8 mouse cellular contexts compared by ENCODE assay signal in the genomic region with DNA sequence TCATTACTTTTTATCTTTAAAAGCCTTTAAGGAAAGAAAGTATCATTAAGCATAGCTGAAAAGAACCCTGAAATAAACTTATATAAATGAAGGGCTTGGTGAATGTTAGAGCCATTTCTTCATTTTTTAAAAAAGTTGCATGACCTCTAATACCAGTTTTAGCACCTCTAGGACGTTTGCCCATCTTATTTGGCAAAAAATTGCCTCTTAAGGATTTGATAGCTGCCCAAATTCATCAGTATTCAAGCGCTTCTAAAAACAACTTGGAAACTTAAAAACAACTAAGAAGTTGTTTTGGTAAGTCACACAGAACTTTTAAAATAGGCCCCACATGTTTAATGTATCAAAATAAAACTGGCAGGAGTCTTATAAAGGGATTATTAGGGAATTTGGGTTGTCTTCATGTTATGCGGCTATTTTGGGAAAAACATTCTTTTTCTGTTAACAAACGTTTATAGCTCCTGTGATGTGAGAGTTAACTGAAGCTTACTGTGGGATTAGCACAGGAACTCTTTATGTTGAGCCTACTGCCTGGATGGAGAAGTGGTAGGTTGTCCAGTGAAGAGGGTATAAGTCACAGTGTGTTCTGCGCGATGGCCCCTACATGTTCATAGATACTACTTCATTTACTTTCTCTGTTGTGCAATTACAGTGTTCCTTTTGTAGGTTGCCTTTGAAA. TPM values are rescaled to one million over a fixed set of nuclear protein-coding genes. Genes with fewer than 3 reads are reported as not detected.
DNase-seq lines count a peak whose midpoint lies in the region; ATAC-seq and TF ChIP-seq lines count a peak whose summit lies in the region.

No protein-coding gene starts in this region.

- H3K4me3 ChIP-seq in left cerebral cortex, adult 2 months = peak overlapping the region; percentile 93
- H3K4me3 ChIP-seq in embryonic facial prominence, embryonic 10.5 days = peak overlapping the region; percentile 98
- peak overlapping the region; percentile 97 for H3K4me3 ChIP-seq in hindbrain, embryonic 16.5 days (ENCODE audit: low read length)
- peak overlapping the region; percentile 61 for H3K4me3 ChIP-seq in myocyte

- no peak for DNase-seq in left cerebral cortex, adult 2 months (ENCODE audit: extremely low spot score in 1 of 2, low spot score in 2 of 2)
- no peak for DNase-seq in left cerebral cortex, adult 8-10 months (ENCODE audit: low spot score in 2 of 2)
- DNase-seq in embryonic facial prominence, embryonic 10.5 days (ENCODE audit: low spot score) = no peak
- DNase-seq in spleen, postnatal 36 days (ENCODE audit: low spot score in 2 of 2) = no peak
- DNase-seq in right cerebral cortex, adult 18-20 months = no peak

- H3K9me3 ChIP-seq in embryonic facial prominence, embryonic 10.5 days = no peaks in the 10 kb centered on the region
- no peaks in the 10 kb centered on the region for H3K9me3 ChIP-seq in hindbrain, embryonic 16.5 days (ENCODE audit: control insufficient read depth, low read length)

- H3K4me2 ChIP-seq in hindbrain, embryonic 16.5 days (ENCODE audit: low read length) = peak overlapping the region; percentile 70
- peak overlapping the region; percentile 76 for H3K4me2 ChIP-seq in myocyte (ENCODE audit: low read depth)

- peaks cover 4% of the 10 kb centered on the region for H3K36me3 ChIP-seq in embryonic facial prominence, embryonic 10.5 days (replicated peaks)
- no peaks in the 10 kb centered on the region for H3K36me3 ChIP-seq in hindbrain, embryonic 16.5 days (ENCODE audit: control insufficient read depth, insufficient read depth, low read length)
- peaks cover 3% of the 10 kb centered on the region for H3K36me3 ChIP-seq in myocyte (ENCODE audit: control insufficient read depth, insufficient read depth)

- H3ac ChIP-seq in myocyte (ENCODE audit: control insufficient read depth, insufficient read length) = peak overlapping the region; percentile 85

- intact Hi-C loops in left cerebral cortex, adult 2 months (cut with DNase I) = no loop called here

- H3K9ac ChIP-seq in hindbrain, embryonic 16.5 days (ENCODE audit: low read depth, low read length) = peak overlapping the region; percentile 41

- WGBS in embryonic facial prominence, embryonic 10.5 days = 42% methylated on average over 6 of the region's 6 CpGs
- WGBS in hindbrain, embryonic 16.5 days = 36% methylated on average over 6 of the region's 6 CpGs

- H3K79me2 ChIP-seq in myocyte (ENCODE audit: control insufficient read depth, insufficient read depth) = peaks cover 59% of the 10 kb centered on the region

- H3K27me3 ChIP-seq in embryonic facial prominence, embryonic 10.5 days (replicated peaks; ENCODE audit: low read depth, poor library complexity, severe bottlenecking) = no peaks in the 10 kb centered on the region
- H3K27me3 ChIP-seq in hindbrain, embryonic 16.5 days (replicated peaks; ENCODE audit: control insufficient read depth, insufficient read depth, low read length) = no peaks in the 10 kb centered on the region
- no peaks in the 10 kb centered on the region for H3K27me3 ChIP-seq in myocyte (ENCODE audit: control insufficient read depth, insufficient read depth, insufficient read length)

- no peak for TF ChIP-seq POLR2A in myocyte (IDR thresholded peaks at IDR 0.05; ENCODE audit: insufficient read length, low read depth)

- TF ChIP-seq CTCF in left cerebral cortex, adult 2 months (IDR thresholded peaks at IDR 0.05) = no peak

- H3K27ac ChIP-seq in left cerebral cortex, adult 2 months = peak overlapping the region; percentile 33; the same call in 1 of the 2 replicates
- peak overlapping the region; percentile 97; the same call in 1 of the 2 replicates for H3K27ac ChIP-seq in embryonic facial prominence, embryonic 10.5 days (replicated peaks)
- H3K27ac ChIP-seq in hindbrain, embryonic 16.5 days (ENCODE audit: low read depth, low read length) = no peak overlapping the region

- no peak for ATAC-seq in hindbrain, embryonic 16.5 days
- ATAC-seq in inflammation-experienced regulatory T-cells, adult 6 months = no peak

- H3K4me1 ChIP-seq in embryonic facial prominence, embryonic 10.5 days = peaks cover 31% of the 10 kb centered on the region
- H3K4me1 ChIP-seq in hindbrain, embryonic 16.5 days (ENCODE audit: control insufficient read depth, insufficient read depth, low read depth, low read length) = peaks cover 23% of the 10 kb centered on the region

TF ChIP-seq in myocyte, 11 proteins besides CTCF, POLR2A, EP300 and RAD21:
- TF ChIP-seq MYOD1 (IDR thresholded peaks at IDR 0.05; ENCODE audit: control insufficient read depth in 1 of 3, insufficient read length in 2 of 3, low read depth in 2 of 3) = no peak
- TF ChIP-seq MAX (IDR thresholded peaks at IDR 0.05; ENCODE audit: low read depth) = no peak
- no peak for TF ChIP-seq REST (IDR thresholded peaks at IDR 0.05; ENCODE audit: insufficient read depth, insufficient read length)
- TF ChIP-seq SRF (IDR thresholded peaks at IDR 0.05; ENCODE audit: control insufficient read depth, insufficient read length, low read depth) = no peak
- TF ChIP-seq CEBPB (IDR thresholded peaks at IDR 0.05; ENCODE audit: insufficient read depth, poor library complexity, severe bottlenecking) = no peak
- TF ChIP-seq TCF12 (IDR thresholded peaks at IDR 0.05; ENCODE audit: insufficient read depth, poor library complexity, severe bottlenecking) = no peak
- TF ChIP-seq USF1 (IDR thresholded peaks at IDR 0.05; ENCODE audit: low read depth) = no peak
- no peak for TF ChIP-seq TCF3 (IDR thresholded peaks at IDR 0.05; ENCODE audit: insufficient read length, low read depth)
- no peak for TF ChIP-seq POLR2AphosphoS2 (IDR thresholded peaks at IDR 0.05; ENCODE audit: insufficient read length, low read depth)
- TF ChIP-seq MYOG (IDR thresholded peaks at IDR 0.05; ENCODE audit: control insufficient read depth in 1 of 3, insufficient read depth in 1 of 3, insufficient read length in 2 of 3, low read depth in 2 of 3) = no peak
- no peak for TF ChIP-seq E2F4 (IDR thresholded peaks at IDR 0.05; ENCODE audit: insufficient read depth)

RNA-seq across cellular contexts. Expression of gene Ppm1b, which starts 2.6 kb away (rescaled TPM):
- total RNA-seq in left cerebral cortex, adult 2 months (2021) = 100 to 1,000 TPM; 148 to 163 TPM
- 100 to 1,000 TPM; 135 to 146 (median 141) TPM for total RNA-seq in left cerebral cortex, adult 8-10 months (2022)
- polyA plus RNA-seq in embryonic facial prominence, embryonic 10.5 days (2016; fragmentation: Nextera tagmentation; extraction: Ambion mirVana) = 60.6 and 63.2 TPM in 2 replicates
- polyA plus RNA-seq in hindbrain, embryonic 16.5 days (2015; fragmentation: Nextera tagmentation; extraction: Ambion mirVana) = 72.8 and 74.5 TPM in 2 replicates
- polyA plus RNA-seq in myocyte (2012; fragmentation: generic; extraction: Trizol) = 50.1 TPM
- 10 to 100 TPM; 14.8 to 20.7 (median 15.6) TPM for polyA plus RNA-seq in inflammation-experienced regulatory T-cells, adult 6 months (2017; shearing (Covaris generic))
